Mouse (Mus musculus) induced T-regulatory cell, adult 2 months (primary cell): ENCODE measurements around the gene Stx5a.

Source experiments
- DNase-seq: peaks from one replicate; pipeline ENCODE4 v3.0.0-alpha.2; 2012; ENCODE audit warnings: low read depth

The Stx5a gene

GRCm38 (mm10) chr19:8741243-8741869, at the start of gene Stx5a:
TSS of gene Stx5a (plus strand) at chr19:8741413.
- DNase-seq: peak; percentile 99

GRCm38 (mm10) chr19:8691871-8692539, 49.2 kb upstream of the Stx5a start:
- DNase-seq: no peak

GRCm38 (mm10) chr19:8692740-8693139, 48.5 kb upstream of the Stx5a start:
- DNase-seq: no peak

GRCm38 (mm10) chr19:8695330-8695729, 45.9 kb upstream of the Stx5a start:
- DNase-seq: peak; percentile 81

- no peak for DNase-seq
These were observed 41.6 kb upstream of the Stx5a start for GRCm38 (mm10) chr19:8699652-8700051.

GRCm38 (mm10) chr19:8702458-8702857, 38.8 kb upstream of the Stx5a start:
- DNase-seq: no peak

- no peak for DNase-seq
These were observed 37.6 kb upstream of the Stx5a start for GRCm38 (mm10) chr19:8703571-8703970.

- DNase-seq: no peak
These were observed 36.0 kb upstream of the Stx5a start for GRCm38 (mm10) chr19:8705026-8705708.

- no peak for DNase-seq
These were observed 35.0 kb upstream of the Stx5a start for GRCm38 (mm10) chr19:8706132-8706667.

GRCm38 (mm10) chr19:8706930-8707329, 34.3 kb upstream of the Stx5a start:
- no peak for DNase-seq

- DNase-seq: no peak
These were observed 32.3 kb upstream of the Stx5a start for GRCm38 (mm10) chr19:8708954-8709353.

GRCm38 (mm10) chr19:8710057-8710456, 31.2 kb upstream of the Stx5a start:
- DNase-seq: no peak

GRCm38 (mm10) chr19:8711506-8711905, 29.7 kb upstream of the Stx5a start:
- no peak for DNase-seq

GRCm38 (mm10) chr19:8711949-8712869, 29.0 kb upstream of the Stx5a start:
- DNase-seq: peak; percentile 93

- DNase-seq: peak; percentile 93
These were observed 28.3 kb upstream of the Stx5a start for GRCm38 (mm10) chr19:8712870-8713305.

- DNase-seq: peak; percentile 93
These were observed 27.8 kb upstream of the Stx5a start for GRCm38 (mm10) chr19:8713306-8713996.

- DNase-seq: no peak
These were observed 27.1 kb upstream of the Stx5a start for GRCm38 (mm10) chr19:8713997-8714652.

GRCm38 (mm10) chr19:8714653-8715481, 26.3 kb upstream of the Stx5a start:
- no peak for DNase-seq

- no peak for DNase-seq
These were observed 25.1 kb upstream of the Stx5a start for GRCm38 (mm10) chr19:8715868-8716766.
